ENCODE assay signal across 7 mouse cellular contexts in the genomic region with DNA sequence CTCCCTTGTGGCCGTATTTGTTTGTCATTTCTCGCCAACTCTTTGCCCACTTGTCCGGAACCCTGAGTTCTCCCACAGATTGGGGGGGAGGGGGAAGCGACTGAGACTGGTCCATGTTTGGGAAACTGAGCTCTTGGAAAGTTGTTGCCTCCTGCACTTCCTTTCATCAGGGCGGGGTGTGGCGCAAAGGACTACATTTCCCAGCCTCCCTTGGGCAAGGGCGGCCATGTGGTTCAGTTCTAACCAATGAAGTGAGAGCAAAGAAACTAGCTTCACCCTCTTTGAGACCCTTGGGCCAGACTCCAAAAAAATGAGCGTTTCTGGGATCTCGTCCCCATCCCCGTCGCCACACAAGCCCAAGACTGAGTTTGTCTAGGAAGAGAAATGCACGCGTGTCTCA.
DNase-seq lines count a peak whose midpoint lies in the region; TF ChIP-seq lines count a peak whose summit lies in the region.
"Not testable (repeated sequence)": the region's sequence is repeated elsewhere in the genome, so short reads cannot be mapped to it uniquely, and the experiment has no call there.

No protein-coding gene starts in this region.

- H3K4me3 ChIP-seq in heart, adult 2 months, result not testable (repeated sequence)

- 96% methylated on average over 13 of the region's 13 CpGs for WGBS in heart, adult 2 months

- H3K4me1 ChIP-seq in heart, adult 2 months (ENCODE audit: control insufficient read depth, insufficient read depth, low read length), result not testable (repeated sequence)

- H3K36me3 ChIP-seq in heart, adult 2 months (ENCODE audit: control insufficient read depth, insufficient read depth, low read length), result not testable (repeated sequence)

- not testable (repeated sequence) for TF ChIP-seq POLR2A in heart, adult 2 months (IDR thresholded peaks at IDR 0.05; ENCODE audit: insufficient read depth, low read depth, low read length)

- not testable (repeated sequence) for H3K27ac ChIP-seq in heart, adult 2 months

- not testable (repeated sequence) for TF ChIP-seq EP300 in heart, adult 2 months (IDR thresholded peaks at IDR 0.05; ENCODE audit: insufficient read depth, low read depth, low read length)

- TF ChIP-seq CTCF in heart, adult 2 months (IDR thresholded peaks at IDR 0.05), result not testable (repeated sequence)

- not testable (repeated sequence) for H3K79me2 ChIP-seq in heart, adult 2 months (replicated peaks; ENCODE audit: control insufficient read depth, insufficient read depth, low read length)

- DNase-seq in NIH3T3 (ENCODE audit: low read depth), result peak; percentile 63
- peak; percentile 46 for DNase-seq in adrenal gland, postnatal 14 days
- peak; percentile 17 to 20 for DNase-seq in cerebellum, postnatal 36 days
- peak; percentile 21 to 42 for DNase-seq in heart, adult 2 months
- peak; percentile 50 to 52 for DNase-seq in kidney, postnatal 4 days
- DNase-seq in right cerebral cortex, adult 18-20 months, result peak; percentile 13
- peak; percentile 33 to 56 for DNase-seq in thymus, postnatal 36 days

- not testable (repeated sequence) for H3K27me3 ChIP-seq in heart, adult 2 months (ENCODE audit: control insufficient read depth, insufficient read depth, low read length)

- H3K9ac ChIP-seq in heart, adult 2 months (ENCODE audit: low read depth, low read length), result not testable (repeated sequence)

- intact Hi-C loops in heart, adult 2 months (cut with DNase I), result not testable (repeated sequence)

Comparison
In these comparisons a context has a peak if more than half of its experiments do, and no peak if none do; other contexts are left out.
1. DNase-seq: peak in every context shown above with its lines; median percentile 63 in NIH3T3; 51 in kidney, postnatal 4 days; 46 in adrenal gland, postnatal 14 days; 44 in thymus, postnatal 36 days; 32 in heart, adult 2 months; 18 in cerebellum, postnatal 36 days; 13 in right cerebral cortex, adult 18-20 months.